ENCODE assay signal across 8 mouse cellular contexts in the genomic region with DNA sequence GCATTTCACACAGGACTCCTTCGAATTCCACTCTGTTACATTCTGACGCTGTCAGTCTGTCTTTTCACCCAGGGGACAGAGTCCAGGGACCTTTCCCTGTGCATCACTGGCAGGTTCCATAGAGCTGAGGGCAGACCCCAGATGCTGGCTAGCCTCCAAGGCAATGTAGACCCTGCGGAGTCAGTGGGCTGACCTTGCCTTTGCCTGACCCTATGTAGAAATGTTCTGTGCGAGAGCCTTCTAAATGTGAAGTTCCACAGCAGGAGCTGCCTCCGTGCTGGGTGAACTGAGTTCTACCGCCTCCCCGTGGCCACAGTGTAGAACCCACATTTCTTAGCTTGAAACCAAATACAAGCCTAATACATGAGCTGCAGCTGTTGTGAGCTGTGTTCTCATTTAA. TPM values are rescaled to one million over a fixed set of nuclear protein-coding genes. Genes with fewer than 3 reads are reported as not detected.
A peak's percentile ranks its signal among the peaks of the same experiment; 100 is the strongest.
DNase-seq lines count a peak whose midpoint lies in the region; ATAC-seq and TF ChIP-seq lines count a peak whose summit lies in the region.

No protein-coding gene starts in this region.

- ATAC-seq in liver, postnatal 0 days: peak; percentile 39; the same call in 1 of the 2 replicates
- ATAC-seq in erythroblast, adult 5-6 weeks (replicated peaks; ENCODE audit: low FRiP score, poor library complexity, severe bottlenecking): no peak

- H3K36me3 ChIP-seq in liver, postnatal 0 days (replicated peaks; ENCODE audit: insufficient read depth, low read length): no peaks in the 10 kb centered on the region

- H3K27me3 ChIP-seq in liver, postnatal 0 days (ENCODE audit: insufficient read depth, low read length): no peaks in the 10 kb centered on the region

- H3K4me2 ChIP-seq in liver, postnatal 0 days (ENCODE audit: low read depth, low read length): no peak overlapping the region

- H3K4me1 ChIP-seq in liver, postnatal 0 days (ENCODE audit: insufficient read depth): peaks cover 16% of the 10 kb centered on the region

- 31% methylated on average over 7 of the region's 7 CpGs for WGBS in liver, postnatal 0 days (ENCODE audit: insufficient replicate concordance)

- no peaks in the 10 kb centered on the region for H3K9me3 ChIP-seq in liver, postnatal 0 days (ENCODE audit: low read length)

- H3K27ac ChIP-seq in liver, postnatal 0 days (ENCODE audit: low read depth): no peak overlapping the region

- no peak for TF ChIP-seq EP300 in liver, postnatal 0 days (IDR thresholded peaks at IDR 0.05; ENCODE audit: low read depth)

- no peak overlapping the region for H3K9ac ChIP-seq in liver, postnatal 0 days (replicated peaks)

- peak; percentile 84 for TF ChIP-seq CTCF in liver, postnatal 0 days (IDR thresholded peaks at IDR 0.05; ENCODE audit: low read depth)

- H3K4me3 ChIP-seq in liver, postnatal 0 days (ENCODE audit: low read depth, low read length): no peak overlapping the region

- DNase-seq in 3134 (ENCODE audit: extremely low read depth, insufficient read length, low spot score) (peak; percentile 19), ES-CJ7 (ENCODE audit: low read depth, low spot score) (peak; percentile 69)
- peak; percentile 71 to 79 for DNase-seq in cerebellum, adult 18-20 months
- peak; percentile 65 for DNase-seq in gastrocnemius, adult 18-20 months (ENCODE audit: low spot score)
- DNase-seq in kidney, postnatal 10 days: peak; percentile 81
- peak; percentile 78 for DNase-seq in liver, postnatal 0 days
- DNase-seq in right cerebral cortex, adult 2 months (ENCODE audit: low spot score in 2 of 2): peak; percentile 74 to 83

RNA-seq across cellular contexts. Expression of a gene that starts 28.9 kb away (rescaled TPM):
- 1 to 10 TPM; 2.9 to 3.0 TPM for total RNA-seq in gastrocnemius, adult 18-20 months (2021)
- polyA plus RNA-seq in liver, postnatal 0 days (2015; fragmentation: Nextera tagmentation; extraction: Ambion mirVana): 0.98 and 1.1 TPM in 2 replicates
- 7.1 and 10.6 TPM in 2 replicates for total RNA-seq in erythroblast, adult 5-6 weeks (2015; ENCODE audit: low replicate concordance)
- 2.2 and 2.6 TPM in 2 replicates for total RNA-seq in erythroblast, adult 5-6 weeks (2017; ENCODE audit: low replicate concordance)

RNA-seq across cellular contexts. Expression of a gene that starts 30.9 kb away (rescaled TPM):
- total RNA-seq in gastrocnemius, adult 18-20 months (2021): 1 to 10 TPM; 2.0 to 3.3 TPM
- polyA plus RNA-seq in liver, postnatal 0 days (2015; fragmentation: Nextera tagmentation; extraction: Ambion mirVana): 0.51 and 0.83 TPM in 2 replicates
- 0.58 and 0.63 TPM in 2 replicates for total RNA-seq in erythroblast, adult 5-6 weeks (2015; ENCODE audit: low replicate concordance)
- 0.60 and 1.3 TPM in 2 replicates for total RNA-seq in erythroblast, adult 5-6 weeks (2017; ENCODE audit: low replicate concordance)

Comparison
In these comparisons a context has a peak if more than half of its experiments do, and no peak if none do; other contexts are left out.
1. DNase-seq: peak in every context shown above with its lines; median percentile 81 in kidney, postnatal 10 days; 78 in right cerebral cortex, adult 2 months; 78 in liver, postnatal 0 days; 75 in cerebellum, adult 18-20 months; 69 in ES-CJ7; 65 in gastrocnemius, adult 18-20 months; 19 in 3134.